Mouse (Mus musculus) retina, embryonic 14.5 days (tissue): ENCODE measurements around the gene Folr1.
A peak's percentile ranks its signal among the peaks of the same experiment; 100 is the strongest.

Source experiments
- DNase-seq: peaks from one replicate; pipeline ENCODE4 v3.0.0-alpha.2; 2015; ENCODE audit warnings: low spot score

Gene Folr1

DNA sequence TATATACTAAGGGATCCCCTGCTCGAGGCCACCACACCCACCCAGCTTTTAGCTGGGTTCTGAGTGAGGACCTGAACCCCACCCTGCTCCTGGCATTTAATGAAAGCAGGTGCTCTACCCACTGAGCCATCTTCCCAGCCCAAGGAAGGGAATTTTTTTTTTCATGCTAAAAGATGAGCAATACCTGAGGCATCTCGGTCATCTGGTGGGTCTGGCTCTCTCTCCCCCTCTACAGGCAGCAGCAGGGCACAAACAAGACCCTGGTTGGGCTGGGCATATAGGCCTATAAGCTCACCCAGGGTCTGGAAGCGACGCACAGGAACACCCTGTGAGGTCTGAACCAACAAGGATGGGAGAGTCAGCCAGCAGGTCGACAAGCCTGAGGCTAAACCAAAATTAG is 37.2 kb downstream of the Folr1 start:
- no peak for DNase-seq

DNA sequence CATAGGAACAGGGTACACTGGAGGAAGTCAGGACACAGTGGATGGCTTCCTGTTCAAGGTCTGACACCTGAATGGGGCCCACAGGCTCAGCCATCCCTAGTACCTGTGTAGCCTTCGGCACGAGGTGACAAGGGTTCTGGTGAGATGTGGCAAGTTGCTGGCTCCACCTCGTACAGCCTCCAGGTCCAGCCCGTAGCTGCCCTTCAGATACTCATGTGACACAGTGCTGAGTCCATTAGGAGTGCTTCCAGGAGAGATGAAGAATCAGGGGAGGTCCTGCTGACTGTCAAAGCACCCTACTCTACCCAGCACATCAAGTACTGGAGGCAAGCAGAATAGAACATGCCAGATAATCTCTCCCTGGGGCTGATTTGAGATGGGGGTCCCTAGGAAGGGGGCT is 38.2 kb downstream of the Folr1 start:
- no peak for DNase-seq

DNA sequence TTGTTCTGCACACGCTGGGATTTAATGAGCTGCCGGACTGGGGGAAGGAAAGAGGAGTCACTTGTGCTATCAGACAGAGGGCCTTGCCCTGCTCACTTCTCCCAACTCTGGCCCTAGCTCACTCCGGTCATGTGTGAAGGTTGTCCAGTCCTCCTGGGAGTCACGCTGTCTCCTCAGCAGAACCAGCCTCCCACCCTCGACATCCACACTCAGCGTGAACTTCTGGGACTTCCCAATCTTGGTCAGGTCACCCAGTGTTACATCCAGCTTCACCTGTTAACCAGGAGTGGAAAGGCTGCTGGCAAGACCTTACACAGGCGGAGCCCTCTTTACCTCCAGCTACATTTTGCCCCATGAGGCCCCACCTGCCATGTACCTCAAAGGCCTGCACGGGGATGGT is 39.2 kb downstream of the Folr1 start:
- no peak for DNase-seq

DNA sequence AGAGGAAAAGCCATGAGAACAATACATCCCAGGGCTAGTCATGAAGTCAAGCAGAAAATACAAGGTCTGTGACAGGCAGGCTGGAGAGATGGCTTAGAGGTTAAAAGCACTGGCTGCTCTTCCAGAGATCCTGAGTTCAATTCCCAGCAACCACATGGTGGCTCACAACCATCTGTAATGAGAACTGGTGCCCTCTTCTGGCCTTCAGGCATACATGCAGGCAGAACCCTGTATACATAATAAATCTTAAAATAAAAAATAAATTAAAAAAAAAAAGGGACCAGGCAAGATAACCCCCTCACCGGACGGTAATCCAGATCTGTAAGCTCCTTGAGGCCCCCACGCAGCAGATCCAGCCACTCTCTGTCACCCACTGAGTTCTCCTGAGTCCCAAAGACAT is 40.2 kb downstream of the Folr1 start:
- DNase-seq = no peak

DNA sequence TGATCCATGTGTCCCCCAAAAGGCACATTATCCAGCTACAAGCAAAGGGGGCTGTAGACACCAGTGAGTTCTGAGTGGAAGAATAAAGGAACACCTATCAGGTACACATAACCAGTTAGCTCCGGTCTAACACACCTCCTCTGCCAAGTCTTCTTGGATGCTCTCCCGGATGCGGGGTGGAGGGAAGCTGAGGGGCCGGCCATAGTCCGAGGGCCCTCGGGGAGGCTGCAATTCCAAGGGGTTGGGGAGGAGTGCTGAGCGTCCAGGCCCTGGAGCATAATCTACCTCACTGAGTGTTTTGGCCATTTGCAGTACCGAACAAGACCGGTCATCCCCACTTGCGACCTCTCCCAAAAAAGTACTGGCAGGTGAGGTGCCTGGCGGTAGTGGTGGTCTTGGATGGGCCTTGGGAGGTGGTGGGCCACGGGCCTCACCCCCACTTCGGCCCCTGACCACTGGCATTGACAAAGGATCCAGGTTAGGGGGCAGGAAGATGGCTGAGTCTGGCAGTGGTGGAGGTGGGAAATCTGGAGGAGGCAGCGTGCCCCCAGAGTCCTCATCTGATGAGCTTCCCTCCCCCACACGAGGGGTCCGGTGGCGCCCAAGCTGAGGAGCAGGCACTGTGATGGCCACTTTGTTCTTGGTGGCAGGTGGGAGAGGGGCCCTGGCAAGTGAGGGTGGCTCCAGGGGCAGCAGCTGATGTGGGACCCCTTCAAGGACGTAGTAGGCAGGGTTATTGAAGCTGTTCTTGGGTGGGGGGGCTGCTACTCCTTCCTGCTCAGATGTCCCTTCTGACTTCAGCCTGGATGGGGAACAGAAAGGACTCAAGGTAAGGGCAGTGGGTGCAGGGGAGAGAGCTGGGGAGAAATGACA is 46.6 kb downstream of the Folr1 start:
- DNase-seq = no peak

DNA sequence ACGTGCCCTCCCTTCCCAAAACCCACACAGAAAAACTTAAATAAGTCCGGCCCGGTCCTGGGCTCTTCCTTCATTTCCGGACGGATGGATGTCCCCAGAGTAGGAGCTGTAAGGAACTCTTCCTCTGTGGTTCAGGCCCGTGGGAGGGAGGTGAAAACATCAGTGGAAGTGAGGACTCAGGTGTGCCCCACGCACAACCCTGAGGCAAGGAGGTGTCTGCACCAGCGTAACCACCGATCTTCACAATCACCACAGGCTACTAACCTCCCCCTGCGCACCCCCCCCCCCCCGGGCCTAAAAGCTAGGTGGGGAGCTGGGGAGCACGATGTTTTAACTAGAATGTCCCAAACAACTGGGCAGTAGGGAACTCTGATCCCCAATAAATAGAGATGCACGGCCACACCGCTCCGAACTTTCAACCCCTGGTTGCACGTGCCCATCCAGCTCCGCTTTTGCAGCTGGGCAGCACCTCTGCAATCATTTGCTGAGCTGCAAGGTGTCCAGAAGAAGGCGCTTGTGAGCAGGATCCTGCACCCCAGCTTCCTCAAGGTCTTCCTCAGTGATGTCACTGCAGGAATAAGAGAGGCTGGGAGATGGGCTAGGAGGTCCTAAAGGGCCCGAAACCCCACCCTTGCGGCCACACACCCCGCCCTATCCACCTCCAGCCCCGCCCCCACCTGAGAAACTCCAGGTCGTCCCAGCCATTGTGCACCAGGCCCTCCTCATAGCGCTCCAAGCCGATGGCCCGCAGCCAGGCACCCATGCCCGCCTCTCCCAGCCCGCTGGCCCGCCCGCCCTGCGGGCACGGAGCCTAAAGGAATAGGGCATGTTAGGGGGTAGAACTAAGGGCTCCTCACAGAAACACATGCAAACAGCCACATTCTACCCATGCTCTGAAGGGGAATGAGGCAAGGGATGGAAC is 47.5 kb downstream of the Folr1 start:
- peak; percentile 53 for DNase-seq

DNA sequence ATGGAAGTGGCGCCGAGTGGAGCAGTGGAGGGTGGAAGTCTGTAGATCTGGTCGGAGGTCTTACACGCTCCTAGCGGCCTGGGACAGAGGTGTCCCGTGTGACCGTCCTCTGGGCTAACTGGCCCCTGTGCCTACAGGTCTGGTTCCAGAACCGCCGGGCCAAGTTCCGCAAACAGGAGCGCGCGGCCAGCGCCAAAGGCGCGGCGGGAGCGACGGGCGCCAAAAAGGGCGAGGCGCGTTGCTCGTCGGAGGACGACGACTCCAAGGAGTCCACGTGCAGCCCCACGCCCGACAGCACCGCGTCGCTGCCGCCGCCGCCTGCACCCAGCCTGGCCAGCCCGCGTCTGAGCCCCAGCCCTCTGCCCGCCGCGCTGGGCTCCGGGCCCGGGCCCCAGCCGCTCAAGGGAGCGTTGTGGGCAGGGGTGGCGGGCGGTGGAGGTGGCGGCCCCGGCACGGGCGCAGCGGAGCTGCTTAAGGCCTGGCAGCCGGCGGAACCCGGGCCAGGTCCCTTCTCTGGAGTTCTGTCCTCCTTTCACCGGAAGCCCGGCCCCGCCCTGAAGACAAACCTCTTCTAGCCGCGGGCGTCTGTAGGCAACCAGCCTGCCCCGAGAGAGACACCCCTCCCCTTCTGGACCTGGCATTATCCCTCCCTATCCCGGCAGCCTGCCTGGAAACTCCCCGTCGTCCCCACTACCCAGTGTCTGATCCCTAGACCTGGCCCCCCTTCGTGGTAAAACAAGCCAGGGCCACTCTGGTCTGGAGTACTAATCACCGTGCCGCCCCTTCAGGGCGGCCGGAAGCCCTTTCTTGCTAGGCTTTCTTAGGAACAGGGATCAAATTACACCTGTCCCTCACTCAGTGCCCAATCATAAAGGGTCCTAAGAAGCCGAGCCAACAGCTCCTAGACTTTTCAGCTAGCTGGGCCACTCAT is 48.8 kb downstream of the Folr1 start:
- DNase-seq = peak; percentile 55

DNA sequence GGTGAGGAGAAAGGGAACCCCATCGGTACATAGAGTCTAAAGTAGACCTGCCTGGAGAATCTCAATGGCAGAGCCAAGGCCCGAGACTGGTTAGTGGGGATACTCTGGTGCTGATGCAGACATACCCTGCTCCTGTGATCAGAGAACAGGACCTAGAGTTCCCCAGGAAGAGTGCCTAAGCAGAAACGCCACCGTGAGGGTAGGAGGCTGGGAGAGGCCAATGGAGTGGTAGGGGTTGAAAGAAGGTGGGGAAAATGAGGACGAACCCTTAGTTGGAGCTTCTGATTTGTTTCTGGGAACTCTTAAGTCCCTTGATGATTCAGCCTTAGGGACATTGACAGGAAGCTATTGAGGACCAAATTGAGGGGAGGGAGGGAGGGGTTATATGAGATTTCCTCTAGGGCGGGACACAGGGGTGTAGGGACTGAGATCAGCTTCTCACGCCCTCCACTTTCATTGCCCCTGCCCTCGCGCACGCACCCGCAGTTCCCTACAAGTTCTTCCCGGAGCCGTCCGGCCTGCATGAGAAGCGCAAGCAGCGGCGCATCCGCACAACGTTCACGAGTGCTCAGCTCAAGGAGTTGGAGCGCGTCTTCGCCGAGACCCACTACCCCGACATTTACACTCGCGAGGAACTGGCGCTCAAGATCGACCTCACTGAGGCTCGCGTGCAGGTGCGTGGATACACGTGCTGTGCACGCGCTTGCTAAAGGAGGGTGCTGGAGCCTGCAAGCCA is 50.1 kb downstream of the Folr1 start:
- DNase-seq = peak; percentile 32

DNA sequence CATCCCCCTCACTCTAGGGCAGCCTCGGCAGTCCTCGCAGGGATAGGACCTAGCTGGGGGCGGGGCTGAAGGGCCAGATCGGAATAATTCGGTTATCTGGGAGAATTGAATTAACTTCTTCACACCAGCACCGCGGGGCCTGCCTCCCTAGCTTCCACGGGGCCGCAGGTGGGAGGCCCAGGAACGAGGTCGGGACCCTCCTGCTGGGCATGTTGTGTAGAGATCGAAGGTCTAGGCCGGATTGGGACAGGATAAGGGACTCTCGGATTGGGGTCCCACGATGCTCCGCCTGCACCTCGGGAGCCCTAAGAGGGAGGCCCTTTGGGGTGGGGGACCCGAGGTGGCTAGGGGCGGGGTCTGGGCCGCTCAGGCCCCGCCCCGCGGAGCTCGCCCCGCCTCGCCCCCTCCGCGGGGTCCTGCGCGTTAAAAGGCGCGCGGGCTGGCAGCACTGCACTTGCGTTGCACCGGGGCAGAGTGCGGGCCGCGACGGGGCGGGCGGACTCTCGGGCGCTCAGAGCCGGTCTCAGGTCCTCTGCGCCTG is 52.7 kb downstream of the Folr1 start, which contains the start of gene Phox2a:
Gene Phox2a, plus strand, starts transcription at position 453 of the 541 bp plus-strand sequence.
- DNase-seq = peak; percentile 42
